Mouse (Mus musculus) stomach, postnatal 0 days (tissue): ENCODE data around the gene Ceacam20. TPM values are rescaled to one million over a fixed set of nuclear protein-coding genes. Genes with fewer than 3 reads are reported as not detected.

Experiments used
- ATAC-seq: fragments of 200-750 bp; cut with Nextera tagmentation; 2 replicates; pipeline ENCODE4 v1.8.0; 2017; ENCODE audit not compliant: low FRiP score, low TSS enrichment
- DNase-seq: peaks from one replicate; pipeline ENCODE4 v3.0.0-alpha.2; 2016; ENCODE audit warnings: low spot score
- H3K27ac ChIP-seq: fragments of 300-500 bp; sonication (generic); replicated peaks from 2 replicates; pipeline ENCODE4 v1.5.1; 2014; ENCODE audit warnings: mild to moderate bottlenecking, control low read depth
- H3K27me3 ChIP-seq: fragments of 300-500 bp; sonication (generic); 2 replicates; pipeline ENCODE4 v1.6.1; 2014; ENCODE audit warnings: low read length; ENCODE audit not compliant: control insufficient read depth, insufficient read depth
- H3K36me3 ChIP-seq: fragments of 300-500 bp; sonication (generic); 2 replicates; pipeline ENCODE4 v1.6.1; 2014; ENCODE audit warnings: low read length, mixed read lengths; ENCODE audit not compliant: control insufficient read depth, insufficient read depth
- H3K4me1 ChIP-seq: fragments of 300-500 bp; sonication (generic); replicated peaks from 2 replicates; pipeline ENCODE4 v1.6.1; 2014; ENCODE audit warnings: antibody characterized with exemption; ENCODE audit not compliant: control insufficient read depth, insufficient read depth
- H3K4me2 ChIP-seq: fragments of 300-500 bp; sonication (generic); replicated peaks from 2 replicates; pipeline ENCODE4 v1.6.1; 2014; ENCODE audit warnings: low read depth, mild to moderate bottlenecking, control low read depth, moderate library complexity
- H3K4me3 ChIP-seq: fragments of 300-500 bp; sonication (generic); 2 replicates; pipeline ENCODE4 v1.5.1; 2014; ENCODE audit warnings: low read depth, low read length, control low read depth
- H3K9ac ChIP-seq: fragments of 300-500 bp; sonication (generic); 2 replicates; pipeline ENCODE4 v1.6.1; 2014; ENCODE audit warnings: mild to moderate bottlenecking, low read length, control low read depth, mixed read lengths
- H3K9me3 ChIP-seq: fragments of 300-500 bp; sonication (generic); 2 replicates; pipeline ENCODE4 v1.6.1; 2016; ENCODE audit warnings: low read length; ENCODE audit not compliant: control insufficient read depth
- CTCF ChIP-seq: IDR thresholded peaks from 2 replicates; pipeline ENCODE4 v1.5.1; 2016; ENCODE audit warnings: antibody characterized with exemption, low read depth, mild to moderate bottlenecking, moderate library complexity
- EP300 ChIP-seq: optimal IDR thresholded peaks from 2 replicates; pipeline ENCODE3; 2016; ENCODE audit warnings: antibody characterized with exemption
- WGBS: fragments of 180-500 bp; shearing (Covaris S2); extraction: QIAGEN DNeasy Blood & Tissue Kit; methylation state at CpG from one replicate; pipeline ENCODE4 v1.1.7; 2014; 5-methylcytosine and 5-hydroxymethylcytosine counted together
- polyA plus RNA-seq: library from polyadenylated mRNA; unstranded; fragments of >200 nt; fragmentation: Nextera tagmentation; extraction: Ambion mirVana; gene quantifications from 2 replicates; pipeline ENCODE4 v1.2.1, GENCODE M21; 2015

Ceacam20 gene
- polyA plus RNA-seq: not detected in 2 replicates

GRCm38 (mm10) chr7:19964985-19965579 is at the start of gene Ceacam20:
Ceacam20 (plus strand) TSS chr7:19965412.
- Histone ChIP-seq H3K4me1 (no peaks in the 10 kb centered on the region), H3K27me3 (no peaks in the 10 kb centered on the region), H3K9me3 (no peaks in the 10 kb centered on the region), H3K36me3 (no peaks in the 10 kb centered on the region), H3K9ac (no peak within 1 kb of the TSS), H3K27ac (no peak within 1 kb of the TSS), H3K4me2 (no peak within 1 kb of the TSS), H3K4me3 (no peak within 1 kb of the TSS)
- TF ChIP-seq EP300 (no peak), CTCF (no peak)
- ATAC-seq (no peak), DNase-seq (no peak)
- WGBS: 75% methylated on average over 7 of the region's 7 CpGs

GRCm38 (mm10) chr7:19920166-19920505 is 45.1 kb upstream of the Ceacam20 start:
- 0 out of 2 replicates have a peak, but pooled peaks cover 3% of the 10 kb centered on the region for H3K4me1 ChIP-seq
- TF ChIP-seq EP300: no peak
- no peak for TF ChIP-seq CTCF
- H3K36me3 ChIP-seq: peaks cover 8% of the 10 kb centered on the region
- H3K9me3 ChIP-seq: no peaks in the 10 kb centered on the region
- H3K9ac ChIP-seq: peak overlapping the region; percentile 88
- DNase-seq (no peak), ATAC-seq (peak; percentile 8; the same call in 1 of the 2 replicates)
- WGBS: 23% methylated on average over 4 of the region's 4 CpGs
- peak overlapping the region; percentile 93 for H3K27ac ChIP-seq
- no peaks in the 10 kb centered on the region for H3K27me3 ChIP-seq
- H3K4me3 ChIP-seq: peak overlapping the region; percentile 84
- H3K4me2 ChIP-seq: peak overlapping the region; percentile 78

- Histone ChIP-seq H3K9ac (peak within 1 kb of the TSS; percentile 88), H3K27me3 (no peaks in the 10 kb centered on the region), H3K4me2 (peak within 1 kb of the TSS; percentile 78), H3K4me3 (peak within 1 kb of the TSS; percentile 84), H3K4me1 (0 out of 2 replicates have a peak, but pooled peaks cover 3% of the 10 kb centered on the region), H3K36me3 (peaks cover 8% of the 10 kb centered on the region), H3K9me3 (no peaks in the 10 kb centered on the region), H3K27ac (peak within 1 kb of the TSS; percentile 93)
- TF ChIP-seq CTCF (peak; percentile 59), EP300 (no peak)
- WGBS: under 1% methylated on average over 58 of the region's 60 CpGs
- ATAC-seq (peak; percentile 91), DNase-seq (peak; percentile 83)
These were observed 44.5 kb upstream of the Ceacam20 start, which contains the start of gene Pvr for GRCm38 (mm10) chr7:19920506-19921261. Pvr (minus strand) TSS chr7:19921160.

- H3K36me3 ChIP-seq: no peaks in the 10 kb centered on the region
- no peak overlapping the region for H3K27ac ChIP-seq
- no peaks in the 10 kb centered on the region for H3K27me3 ChIP-seq
- H3K9me3 ChIP-seq: no peaks in the 10 kb centered on the region
- ATAC-seq: no peak
- 0 out of 2 replicates have a peak, but pooled peaks cover 3% of the 10 kb centered on the region for H3K4me1 ChIP-seq
- 49% methylated on average over 2 of the region's 2 CpGs for whole genome bisulfite sequencing
- no peak for TF ChIP-seq EP300
- no peak for TF ChIP-seq CTCF
- no peak overlapping the region for H3K4me2 ChIP-seq
- DNase-seq: no peak
- H3K9ac ChIP-seq: no peak overlapping the region
- no peak overlapping the region for H3K4me3 ChIP-seq
These were observed 41.9 kb upstream of the Ceacam20 start for GRCm38 (mm10) chr7:19923354-19923753.

GRCm38 (mm10) chr7:19923797-19924196 is 41.4 kb upstream of the Ceacam20 start:
- no peak overlapping the region for H3K27ac ChIP-seq
- no peaks in the 10 kb centered on the region for H3K27me3 ChIP-seq
- peak; percentile 71 for DNase-seq
- no peaks in the 10 kb centered on the region for H3K36me3 ChIP-seq
- H3K9me3 ChIP-seq: no peaks in the 10 kb centered on the region
- 8% methylated on average over 10 of the region's 15 CpGs for WGBS
- 0 out of 2 replicates have a peak, but pooled peaks cover 3% of the 10 kb centered on the region for H3K4me1 ChIP-seq
- H3K4me3 ChIP-seq: no peak overlapping the region
- ATAC-seq: peak; percentile 39; the same call in 1 of the 2 replicates
- H3K9ac ChIP-seq: no peak overlapping the region
- no peak for TF ChIP-seq CTCF
- TF ChIP-seq EP300: no peak
- H3K4me2 ChIP-seq: no peak overlapping the region

- H3K9ac ChIP-seq: no peak overlapping the region
- ATAC-seq (no peak), DNase-seq (no peak)
- no peak overlapping the region for H3K4me2 ChIP-seq
- 41% methylated on average over 1 of the region's 1 CpGs for WGBS
- no peaks in the 10 kb centered on the region for H3K27me3 ChIP-seq
- no peak overlapping the region for H3K4me3 ChIP-seq
- no peaks in the 10 kb centered on the region for H3K36me3 ChIP-seq
- H3K9me3 ChIP-seq: no peaks in the 10 kb centered on the region
- TF ChIP-seq CTCF (no peak), EP300 (no peak)
- no peak overlapping the region for H3K27ac ChIP-seq
- H3K4me1 ChIP-seq: no peaks in the 10 kb centered on the region
These were observed 39.8 kb upstream of the Ceacam20 start for GRCm38 (mm10) chr7:19925376-19925775.
